Mouse (Mus musculus): Measurements from ENCODE around the gene Fam171a2. TPM values are rescaled to one million over a fixed set of nuclear protein-coding genes. Genes with fewer than 3 reads are reported as not detected.
A peak's percentile ranks its signal among the peaks of the same experiment; 100 is the strongest.

Gene Fam171a2
- polyA plus RNA-seq, 1 experiment: 5.4 TPM

GRCm38 (mm10) chr11:102487901-102488300 is 40.4 kb upstream of the Fam171a2 start:
- no peak for TF ChIP-seq CTCF (IDR thresholded peaks at IDR 0.05; ENCODE audit: extremely low read depth, insufficient read length, insufficient replicate concordance, low read depth, low read length)
- no peak for TF ChIP-seq POLR2A (IDR thresholded peaks at IDR 0.05; ENCODE audit: low read depth, low read length)
- Histone ChIP-seq H3K27ac (ENCODE audit: insufficient read depth, low read depth, low read length) (no peak overlapping the region), H3K4me1 (ENCODE audit: control insufficient read depth, insufficient read depth, insufficient read length, low read length) (no peaks in the 10 kb centered on the region), H3K4me3 (ENCODE audit: low read depth, low read length) (no peak overlapping the region), H3K27me3 (ENCODE audit: control insufficient read depth, insufficient read depth, low read length) (no peaks in the 10 kb centered on the region), H3K36me3 (ENCODE audit: control insufficient read depth, insufficient read depth, low read length) (peaks cover 24% of the 10 kb centered on the region)
- WGBS: 36% methylated on average over 2 of the region's 2 CpGs

GRCm38 (mm10) chr11:102486733-102487386 is 39.4 kb upstream of the Fam171a2 start:
- WGBS: 65% methylated on average over 11 of the region's 11 CpGs

GRCm38 (mm10) chr11:102481779-102482178 is 34.3 kb upstream of the Fam171a2 start:
- TF ChIP-seq POLR2A (IDR thresholded peaks at IDR 0.05; ENCODE audit: low read depth, low read length) (no peak), CTCF (IDR thresholded peaks at IDR 0.05; ENCODE audit: extremely low read depth, insufficient read length, insufficient replicate concordance, low read depth, low read length) (no peak)
- Histone ChIP-seq H3K27me3 (ENCODE audit: control insufficient read depth, insufficient read depth, low read length) (no peaks in the 10 kb centered on the region), H3K4me3 (ENCODE audit: low read depth, low read length) (no peak overlapping the region), H3K4me1 (ENCODE audit: control insufficient read depth, insufficient read depth, insufficient read length, low read length) (no peaks in the 10 kb centered on the region), H3K27ac (ENCODE audit: insufficient read depth, low read depth, low read length) (no peak overlapping the region), H3K36me3 (ENCODE audit: control insufficient read depth, insufficient read depth, low read length) (peaks cover 66% of the 10 kb centered on the region)
- WGBS: 93% methylated on average over 10 of the region's 10 CpGs

More at GRCm38 (mm10) chr11:102486733-102487386, 39.4 kb upstream of the Fam171a2 start:
- H3K27me3 ChIP-seq (ENCODE audit: control insufficient read depth, insufficient read depth, low read length): no peaks in the 10 kb centered on the region
- TF ChIP-seq CTCF (IDR thresholded peaks at IDR 0.05; ENCODE audit: extremely low read depth, insufficient read length, insufficient replicate concordance, low read depth, low read length) (peak; percentile 66; the same call in 1 of the 2 replicates), POLR2A (IDR thresholded peaks at IDR 0.05; ENCODE audit: low read depth, low read length) (no peak)
- no peak overlapping the region for H3K4me3 ChIP-seq (ENCODE audit: low read depth, low read length)
- peaks cover 28% of the 10 kb centered on the region for H3K36me3 ChIP-seq (ENCODE audit: control insufficient read depth, insufficient read depth, low read length)
- H3K27ac ChIP-seq (ENCODE audit: insufficient read depth, low read depth, low read length): no peak overlapping the region
- H3K4me1 ChIP-seq (ENCODE audit: control insufficient read depth, insufficient read depth, insufficient read length, low read length): no peaks in the 10 kb centered on the region

DNA sequence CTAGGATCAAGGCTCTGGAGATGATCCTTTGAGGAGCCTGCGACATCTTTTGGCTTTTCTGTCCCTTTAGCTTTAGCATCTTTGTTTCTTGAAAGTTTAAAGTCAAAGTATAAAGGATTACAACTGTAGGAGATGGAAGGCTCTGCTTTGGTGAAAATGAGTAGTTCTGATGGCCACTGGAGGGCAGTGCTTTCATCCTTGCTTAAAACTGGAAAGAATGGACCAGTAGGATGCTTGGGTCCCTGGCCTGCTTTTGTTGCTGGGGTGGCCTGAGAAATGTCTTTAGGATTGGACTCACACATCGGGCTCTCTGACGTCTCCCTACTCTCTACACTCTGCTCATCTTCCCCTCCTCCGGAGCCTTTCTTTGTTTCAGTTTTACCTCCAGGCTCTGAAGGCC is 33.4 kb upstream of the Fam171a2 start:
- peaks cover 62% of the 10 kb centered on the region for H3K36me3 ChIP-seq (ENCODE audit: control insufficient read depth, insufficient read depth, low read length)
- H3K27ac ChIP-seq (ENCODE audit: insufficient read depth, low read depth, low read length): no peak overlapping the region
- no peaks in the 10 kb centered on the region for H3K4me1 ChIP-seq (ENCODE audit: control insufficient read depth, insufficient read depth, insufficient read length, low read length)
- H3K4me3 ChIP-seq (ENCODE audit: low read depth, low read length): no peak overlapping the region
- 99% methylated on average over 4 of the region's 4 CpGs for WGBS
- TF ChIP-seq POLR2A (IDR thresholded peaks at IDR 0.05; ENCODE audit: low read depth, low read length) (no peak), CTCF (IDR thresholded peaks at IDR 0.05; ENCODE audit: extremely low read depth, insufficient read length, insufficient replicate concordance, low read depth, low read length) (no peak)
- H3K27me3 ChIP-seq (ENCODE audit: control insufficient read depth, insufficient read depth, low read length): no peaks in the 10 kb centered on the region

DNA sequence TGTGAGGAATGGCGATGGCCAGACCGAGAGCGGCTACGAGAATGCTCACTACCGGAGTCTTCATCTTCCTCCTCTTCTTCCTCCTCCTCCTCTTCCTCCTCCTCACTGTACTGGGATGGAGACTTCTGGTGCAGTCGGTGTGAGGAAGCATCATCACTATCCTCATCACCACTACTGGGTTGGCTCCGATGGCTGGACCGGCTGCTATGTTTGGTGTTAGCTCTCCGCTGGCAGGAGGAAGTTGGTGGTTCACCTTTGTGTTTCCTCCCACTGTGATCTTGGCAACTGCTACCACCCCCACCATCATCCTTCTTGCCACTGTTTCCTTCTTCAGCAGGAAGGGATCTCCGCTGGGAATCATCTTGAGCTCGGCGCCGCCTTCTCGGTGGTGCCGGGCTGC is 32.6 kb upstream of the Fam171a2 start:
- 95% methylated on average over 15 of the region's 15 CpGs for whole genome bisulfite sequencing
- H3K4me3 ChIP-seq (ENCODE audit: low read depth, low read length): no peak overlapping the region
- no peaks in the 10 kb centered on the region for H3K4me1 ChIP-seq (ENCODE audit: control insufficient read depth, insufficient read depth, insufficient read length, low read length)
- no peak overlapping the region for H3K27ac ChIP-seq (ENCODE audit: insufficient read depth, low read depth, low read length)
- H3K27me3 ChIP-seq (ENCODE audit: control insufficient read depth, insufficient read depth, low read length): no peaks in the 10 kb centered on the region
- H3K36me3 ChIP-seq (ENCODE audit: control insufficient read depth, insufficient read depth, low read length): peaks cover 62% of the 10 kb centered on the region
- no peak for TF ChIP-seq POLR2A (IDR thresholded peaks at IDR 0.05; ENCODE audit: low read depth, low read length)
- no peak for TF ChIP-seq CTCF (IDR thresholded peaks at IDR 0.05; ENCODE audit: extremely low read depth, insufficient read length, insufficient replicate concordance, low read depth, low read length)

GRCm38 (mm10) chr11:102479581-102479980 is 32.1 kb upstream of the Fam171a2 start:
- Histone ChIP-seq H3K27ac (ENCODE audit: insufficient read depth, low read depth, low read length) (no peak overlapping the region), H3K4me3 (ENCODE audit: low read depth, low read length) (no peak overlapping the region), H3K4me1 (ENCODE audit: control insufficient read depth, insufficient read depth, insufficient read length, low read length) (no peaks in the 10 kb centered on the region), H3K27me3 (ENCODE audit: control insufficient read depth, insufficient read depth, low read length) (no peaks in the 10 kb centered on the region), H3K36me3 (ENCODE audit: control insufficient read depth, insufficient read depth, low read length) (peaks cover 60% of the 10 kb centered on the region)
- TF ChIP-seq POLR2A (IDR thresholded peaks at IDR 0.05; ENCODE audit: low read depth, low read length) (no peak), CTCF (IDR thresholded peaks at IDR 0.05; ENCODE audit: extremely low read depth, insufficient read length, insufficient replicate concordance, low read depth, low read length) (no peak)
- WGBS: 95% methylated on average over 23 of the region's 23 CpGs

GRCm38 (mm10) chr11:102478671-102479070 is 31.2 kb upstream of the Fam171a2 start:
- 91% methylated on average over 3 of the region's 3 CpGs for WGBS
- no peaks in the 10 kb centered on the region for H3K4me1 ChIP-seq (ENCODE audit: control insufficient read depth, insufficient read depth, insufficient read length, low read length)
- no peak overlapping the region for H3K4me3 ChIP-seq (ENCODE audit: low read depth, low read length)
- no peak overlapping the region for H3K27ac ChIP-seq (ENCODE audit: insufficient read depth, low read depth, low read length)
- H3K27me3 ChIP-seq (ENCODE audit: control insufficient read depth, insufficient read depth, low read length): no peaks in the 10 kb centered on the region
- H3K36me3 ChIP-seq (ENCODE audit: control insufficient read depth, insufficient read depth, low read length): peaks cover 58% of the 10 kb centered on the region
- TF ChIP-seq POLR2A (IDR thresholded peaks at IDR 0.05; ENCODE audit: low read depth, low read length) (no peak), CTCF (IDR thresholded peaks at IDR 0.05; ENCODE audit: extremely low read depth, insufficient read length, insufficient replicate concordance, low read depth, low read length) (no peak)

Data from small intestine, adult 2 months (tissue).